Mouse (Mus musculus): ENCODE measurements at regions not wholly inside any gene's neighbourhood (a gene's known extent, or its start where the extent isn't known, plus 50 kb on each side); places are given as distances from the start of the nearest gene placed in this dataset.

- no peak for DNase-seq
Observed at GRCm38 (mm10) chr12:60652236-60652635, 870.7 kb upstream of the Lrfn5 start.

GRCm38 (mm10) chr12:60675751-60676150 lies 847.2 kb upstream of the Lrfn5 start:
- DNase-seq = peak; percentile 5

- DNase-seq = no peak
Observed at GRCm38 (mm10) chr12:60684036-60684435, 838.9 kb upstream of the Lrfn5 start.

DNA sequence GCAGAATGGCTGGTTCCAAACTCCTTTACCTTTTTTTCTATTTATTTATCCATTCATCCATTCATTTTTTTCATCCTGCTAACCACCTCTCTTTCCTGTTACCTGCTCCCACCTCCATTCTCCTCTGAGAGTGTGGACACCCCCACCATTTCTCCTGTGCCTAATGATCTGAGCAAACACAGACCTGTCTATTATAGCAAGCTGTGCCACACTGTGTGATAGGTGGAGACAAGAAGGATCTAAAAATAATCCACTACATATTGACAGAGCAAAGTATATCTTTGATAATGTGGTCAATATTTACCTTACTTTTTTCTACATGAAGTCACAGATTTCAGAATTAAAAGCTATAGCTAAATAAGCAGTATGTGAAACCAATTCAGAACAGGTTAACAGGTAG lies 805.6 kb upstream of the Lrfn5 start:
- no peak for DNase-seq

Data from adrenal gland, adult 8-10 months (tissue).